Mouse (Mus musculus) stomach, embryonic 15.5 days (tissue): ENCODE measurements around the gene Vwa2. TPM values are rescaled to one million over a fixed set of nuclear protein-coding genes. Genes with fewer than 3 reads are reported as not detected.

Source experiments
- ATAC-seq: fragments of 200-750 bp; cut with Nextera tagmentation; 2 replicates; pipeline ENCODE4 v1.8.0; 2017; ENCODE audit warnings: low read depth, moderate number of reproducible peaks, moderate TSS enrichment; ENCODE audit not compliant: insufficient read depth, low FRiP score
- H3K27ac ChIP-seq: fragments of 300-500 bp; sonication (generic); 2 replicates; pipeline ENCODE4 v1.5.1; 2015; ENCODE audit warnings: mild to moderate bottlenecking, inconsistent platforms
- H3K27me3 ChIP-seq: fragments of 300-500 bp; sonication (generic); replicated peaks from 2 replicates; pipeline ENCODE4 v1.6.1; 2015; ENCODE audit warnings: inconsistent platforms
- H3K36me3 ChIP-seq: fragments of 300-500 bp; sonication (generic); 2 replicates; pipeline ENCODE4 v1.6.1; 2015; ENCODE audit warnings: inconsistent platforms
- H3K4me1 ChIP-seq: fragments of 300-500 bp; sonication (generic); 2 replicates; pipeline ENCODE4 v1.6.1; 2015; ENCODE audit warnings: inconsistent platforms
- H3K4me2 ChIP-seq: fragments of 300-500 bp; sonication (generic); 2 replicates; pipeline ENCODE4 v1.6.1; 2015; ENCODE audit warnings: mild to moderate bottlenecking, inconsistent platforms
- H3K4me3 ChIP-seq: fragments of 300-500 bp; sonication (generic); replicated peaks from 2 replicates; pipeline ENCODE4 v1.5.1; 2015; ENCODE audit warnings: inconsistent platforms
- H3K9ac ChIP-seq: fragments of 300-500 bp; sonication (generic); 2 replicates; pipeline ENCODE4 v1.6.1; 2015; ENCODE audit warnings: inconsistent platforms
- H3K9me3 ChIP-seq: fragments of 300-500 bp; sonication (generic); 2 replicates; pipeline ENCODE4 v1.6.1; 2016; ENCODE audit warnings: inconsistent platforms
- WGBS: fragments of 180-500 bp; shearing (Covaris S2); methylation state at CpG from one replicate; pipeline ENCODE4 v1.1.7; 2015; 5-methylcytosine and 5-hydroxymethylcytosine counted together
- polyA plus RNA-seq: library from polyadenylated mRNA; unstranded; fragments of >200 nt; fragmentation: Nextera tagmentation; extraction: Ambion mirVana; gene quantifications from 2 replicates; pipeline ENCODE4 v1.2.1, GENCODE M21; 2015

Vwa2 gene
- polyA plus RNA-seq, 1 experiment from 2014 or later = 2.6 TPM

- H3K9ac ChIP-seq = no peak overlapping the region
- H3K4me2 ChIP-seq = no peak overlapping the region
- no peak overlapping the region for H3K27ac ChIP-seq
- H3K9me3 ChIP-seq = no peaks in the 10 kb centered on the region
- no peaks in the 10 kb centered on the region for H3K27me3 ChIP-seq
- WGBS = 78% methylated on average over 13 of the region's 13 CpGs
- no peaks in the 10 kb centered on the region for H3K36me3 ChIP-seq
- H3K4me3 ChIP-seq = no peak overlapping the region
- H3K4me1 ChIP-seq = peaks cover 18% of the 10 kb centered on the region
- ATAC-seq = no peak
Observed at GRCm38 (mm10) chr19:56954857-56955256, 80.8 kb downstream of the Vwa2 start.

- WGBS = 72% methylated on average over 20 of the region's 20 CpGs
- Histone ChIP-seq H3K4me1 (peaks cover 18% of the 10 kb centered on the region), H3K36me3 (no peaks in the 10 kb centered on the region), H3K9me3 (no peaks in the 10 kb centered on the region), H3K9ac (no peak overlapping the region), H3K27me3 (no peaks in the 10 kb centered on the region), H3K27ac (peak overlapping the region; percentile 40; the same call in 1 of the 2 replicates), H3K4me2 (no peak overlapping the region), H3K4me3 (no peak overlapping the region)
- ATAC-seq = no peak
Observed at GRCm38 (mm10) chr19:56955568-56956513, 81.8 kb downstream of the Vwa2 start.

- Histone ChIP-seq H3K27me3 (no peaks in the 10 kb centered on the region), H3K9ac (no peak overlapping the region), H3K36me3 (no peaks in the 10 kb centered on the region), H3K27ac (peak overlapping the region; percentile 79), H3K4me1 (peaks cover 18% of the 10 kb centered on the region), H3K4me2 (no peak overlapping the region), H3K4me3 (no peak overlapping the region), H3K9me3 (no peaks in the 10 kb centered on the region)
- ATAC-seq = no peak
- WGBS = 45% methylated on average over 4 of the region's 4 CpGs
Observed at GRCm38 (mm10) chr19:56958011-56958410, 84.0 kb downstream of the Vwa2 start.

GRCm38 (mm10) chr19:56958582-56959021 is 84.6 kb downstream of the Vwa2 start:
- H3K9me3 ChIP-seq = no peaks in the 10 kb centered on the region
- peak overlapping the region; percentile 22 for H3K4me2 ChIP-seq
- H3K27ac ChIP-seq = peak overlapping the region; percentile 79
- H3K4me1 ChIP-seq = peaks cover 18% of the 10 kb centered on the region
- no peaks in the 10 kb centered on the region for H3K27me3 ChIP-seq
- WGBS = 23% methylated on average over 6 of the region's 6 CpGs
- H3K4me3 ChIP-seq = no peak overlapping the region
- H3K36me3 ChIP-seq = no peaks in the 10 kb centered on the region
- peak; percentile 65; the same call in 1 of the 2 replicates for ATAC-seq
- H3K9ac ChIP-seq = no peak overlapping the region

GRCm38 (mm10) chr19:56959057-56959456 is 85.0 kb downstream of the Vwa2 start:
- ATAC-seq = no peak
- peak overlapping the region; percentile 79 for H3K27ac ChIP-seq
- 71% methylated on average over 2 of the region's 2 CpGs for whole genome bisulfite sequencing

GRCm38 (mm10) chr19:56959601-56960000 is 85.6 kb downstream of the Vwa2 start:
- H3K4me2 ChIP-seq = no peak overlapping the region
- H3K36me3 ChIP-seq = no peaks in the 10 kb centered on the region
- no peaks in the 10 kb centered on the region for H3K9me3 ChIP-seq
- no peak overlapping the region for H3K4me3 ChIP-seq
- WGBS = 57% methylated on average over 3 of the region's 3 CpGs
- peak overlapping the region; percentile 79; the same call in 1 of the 2 replicates for H3K27ac ChIP-seq
- H3K27me3 ChIP-seq = no peaks in the 10 kb centered on the region
- ATAC-seq = no peak
- no peak overlapping the region for H3K9ac ChIP-seq
- peaks cover 18% of the 10 kb centered on the region for H3K4me1 ChIP-seq

More at GRCm38 (mm10) chr19:56959057-56959456, 85.0 kb downstream of the Vwa2 start:
- Histone ChIP-seq H3K36me3 (no peaks in the 10 kb centered on the region), H3K4me2 (no peak overlapping the region), H3K9ac (no peak overlapping the region), H3K9me3 (no peaks in the 10 kb centered on the region), H3K4me1 (peaks cover 18% of the 10 kb centered on the region), H3K4me3 (no peak overlapping the region), H3K27me3 (no peaks in the 10 kb centered on the region)

Other genes starting within 250 kb of the Vwa2 start
- 0.93 and 1.2 TPM in 2 replicates for gene Adrb1, start 152.1 kb upstream of the Vwa2 start, polyA plus RNA-seq
- gene Ccdc186, start 52.1 kb upstream of the Vwa2 start, polyA plus RNA-seq = 19.5 and 23.6 TPM in 2 replicates
- 1.6 and 1.7 TPM in 2 replicates for gene Tdrd1, start 48.0 kb upstream of the Vwa2 start, polyA plus RNA-seq
- gene Afap1l2, start 134.0 kb downstream of the Vwa2 start, polyA plus RNA-seq = 21.2 and 21.7 TPM in 2 replicates